Mouse (Mus musculus) spleen, embryonic (tissue): ENCODE results near the gene Mxd1.

Source experiments
- CTCF ChIA-PET: fragments of 350-600 bp; sonication (Branson Sonifier 250); formaldehyde crosslinking; loops from one replicate; lab custom pipeline; 2022; lab: Charles Lee

Mxd1 gene

DNA sequence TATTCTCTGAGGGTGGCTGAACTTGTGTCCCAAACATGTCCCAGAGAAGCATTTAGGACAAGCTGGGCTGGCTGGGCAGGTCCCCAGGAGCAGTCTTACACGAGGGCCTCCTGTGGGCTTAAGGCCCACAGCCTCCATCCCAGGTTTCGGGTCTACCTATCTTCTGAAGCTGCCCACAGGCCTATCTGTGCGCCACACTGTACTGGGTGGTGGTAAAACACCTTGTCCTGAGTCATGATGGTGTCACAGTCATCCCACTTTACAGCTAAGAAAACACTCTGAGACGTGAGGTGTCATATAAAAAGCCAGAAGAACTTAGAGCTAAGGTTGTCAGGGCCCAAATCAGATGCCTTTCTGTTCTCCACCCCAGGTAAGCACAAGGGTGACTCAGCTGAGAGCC is 62.7 kb downstream of the Mxd1 start:
- CTCF ChIA-PET, result interaction anchor here (0.5 kb wide), 1 partner anchor 20 kb away, joined by 4 read pairs; no protein-coding TSS in a partner anchor

- CTCF ChIA-PET, result interaction anchor here (0.7 to 1.1 kb wide), 3 partner anchors 11 to 64 kb away, joined by 3 to 4 read pairs (median 3); no protein-coding TSS in a partner anchor
Observed at GRCm38 (mm10) chr6:86605260-86605659, 63.7 kb downstream of the Mxd1 start.

- CTCF ChIA-PET, result interaction anchor here (1.5 kb wide), 1 partner anchor 34 kb away, joined by 3 read pairs; no protein-coding TSS in a partner anchor
Observed at GRCm38 (mm10) chr6:86599951-86600414, 69.0 kb downstream of the Mxd1 start.

DNA sequence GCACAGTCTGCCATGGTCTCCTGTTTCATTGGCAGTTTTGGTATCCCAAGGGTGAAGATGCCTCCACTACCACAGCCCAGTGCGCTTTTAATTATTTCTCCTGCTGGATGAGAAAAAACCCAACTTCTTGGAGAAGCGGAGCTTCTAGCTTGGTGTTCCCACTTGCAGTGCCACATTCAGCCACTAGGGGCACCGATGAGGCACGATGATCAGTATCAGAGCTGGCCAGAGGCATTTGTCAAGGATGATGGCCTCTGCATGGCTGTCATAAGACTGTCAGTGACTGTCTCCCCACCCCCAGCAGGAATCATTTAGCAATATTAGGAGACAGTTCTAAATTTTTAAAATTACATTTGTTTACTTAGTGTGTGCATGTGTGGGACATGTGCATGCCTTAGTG is 69.8 kb downstream of the Mxd1 start:
- CTCF ChIA-PET, result interaction anchor here (1.5 kb wide), 1 partner anchor 33 kb away, joined by 3 read pairs; no protein-coding TSS in a partner anchor

DNA sequence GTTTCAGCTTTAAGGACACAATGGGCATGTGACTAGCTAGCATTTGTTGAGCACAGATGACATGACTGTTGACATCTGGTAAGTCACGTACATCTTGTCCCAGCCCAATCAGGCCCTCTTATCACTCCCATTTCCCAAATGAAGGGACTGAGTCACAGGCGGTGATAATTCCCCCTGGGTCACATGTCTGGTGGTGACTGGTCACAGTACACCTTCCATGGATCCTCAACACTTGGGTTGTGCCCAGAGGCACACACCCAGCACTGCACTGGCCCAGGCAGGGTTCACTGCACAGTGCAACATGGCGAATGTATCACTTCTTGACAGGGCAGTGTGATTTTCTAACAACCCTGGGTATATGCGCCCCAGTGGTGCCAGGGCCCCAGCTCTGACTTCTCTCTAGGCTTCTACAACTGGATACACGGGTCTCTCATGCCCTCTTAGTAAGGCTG is 70.2 kb downstream of the Mxd1 start:
- CTCF ChIA-PET, result no interaction called here
